Mouse (Mus musculus): ENCODE measurements around the gene Sap25. TPM values are rescaled to one million over a fixed set of nuclear protein-coding genes. Genes with fewer than 3 reads are reported as not detected.
A peak's percentile ranks its signal among the peaks of the same experiment; 100 is the strongest.
"Not testable (repeated sequence)": the region's sequence is repeated elsewhere in the genome, so short reads cannot be mapped to it uniquely, and the experiment has no call there.

Sap25 gene
- polyA plus RNA-seq, 1 experiment: 37.9 TPM

- H3K4me3 ChIP-seq (ENCODE audit: control insufficient read depth, low read depth, low read length): peak overlapping the region; percentile 61
- peaks cover 26% of the 10 kb centered on the region for H3K4me1 ChIP-seq (ENCODE audit: control insufficient read depth, insufficient read depth, low read length)
Measured at GRCm38 (mm10) chr5:137610548-137611244, 30.4 kb upstream of the Sap25 start.

GRCm38 (mm10) chr5:137611245-137611602 is 29.9 kb upstream of the Sap25 start:
- Histone ChIP-seq H3K4me3 (ENCODE audit: control insufficient read depth, low read depth, low read length) (peak overlapping the region; percentile 35), H3K36me3 (ENCODE audit: control insufficient read depth, insufficient read depth, low read length) (no peaks in the 10 kb centered on the region), H3K27ac (ENCODE audit: control insufficient read depth, insufficient read depth, low read depth, low read length) (peak overlapping the region; percentile 80), H3K4me1 (ENCODE audit: control insufficient read depth, insufficient read depth, low read length) (peaks cover 26% of the 10 kb centered on the region), H3K27me3 (ENCODE audit: control insufficient read depth, insufficient read depth, low read length) (no peaks in the 10 kb centered on the region)
- TF ChIP-seq CTCF (IDR thresholded peaks at IDR 0.05; ENCODE audit: control insufficient read depth, insufficient read depth, insufficient replicate concordance, low read depth, low read length) (no peak), POLR2A (IDR thresholded peaks at IDR 0.05; ENCODE audit: control insufficient read depth, low read depth, low read length) (no peak)

More at GRCm38 (mm10) chr5:137610548-137611244, 30.4 kb upstream of the Sap25 start:
- no peak for TF ChIP-seq POLR2A (IDR thresholded peaks at IDR 0.05; ENCODE audit: control insufficient read depth, low read depth, low read length)
- no peak for TF ChIP-seq CTCF (IDR thresholded peaks at IDR 0.05; ENCODE audit: control insufficient read depth, insufficient read depth, insufficient replicate concordance, low read depth, low read length)
- no peaks in the 10 kb centered on the region for H3K27me3 ChIP-seq (ENCODE audit: control insufficient read depth, insufficient read depth, low read length)
- peak overlapping the region; percentile 80 for H3K27ac ChIP-seq (ENCODE audit: control insufficient read depth, insufficient read depth, low read depth, low read length)
- H3K36me3 ChIP-seq (ENCODE audit: control insufficient read depth, insufficient read depth, low read length): no peaks in the 10 kb centered on the region

- no peaks in the 10 kb centered on the region for H3K36me3 ChIP-seq (ENCODE audit: control insufficient read depth, insufficient read depth, low read length)
- peaks cover 23% of the 10 kb centered on the region for H3K4me1 ChIP-seq (ENCODE audit: control insufficient read depth, insufficient read depth, low read length)
- peak overlapping the region; percentile 7 for H3K27ac ChIP-seq (ENCODE audit: control insufficient read depth, insufficient read depth, low read depth, low read length)
- no peaks in the 10 kb centered on the region for H3K27me3 ChIP-seq (ENCODE audit: control insufficient read depth, insufficient read depth, low read length)
- no peak overlapping the region for H3K4me3 ChIP-seq (ENCODE audit: control insufficient read depth, low read depth, low read length)
- TF ChIP-seq CTCF (IDR thresholded peaks at IDR 0.05; ENCODE audit: control insufficient read depth, insufficient read depth, insufficient replicate concordance, low read depth, low read length) (no peak), POLR2A (IDR thresholded peaks at IDR 0.05; ENCODE audit: control insufficient read depth, low read depth, low read length) (no peak; the same call in 1 of the 2 replicates)
Measured at GRCm38 (mm10) chr5:137613076-137613475, 28.1 kb upstream of the Sap25 start.

GRCm38 (mm10) chr5:137613550-137613949 is 27.6 kb upstream of the Sap25 start, which contains the start of gene Pcolce:
TSS of gene Pcolce (minus strand) at chr5:137613784.
- Histone ChIP-seq H3K4me3 (ENCODE audit: control insufficient read depth, low read depth, low read length) (no peak within 1 kb of the TSS), H3K27me3 (ENCODE audit: control insufficient read depth, insufficient read depth, low read length) (no peaks in the 10 kb centered on the region), H3K4me1 (ENCODE audit: control insufficient read depth, insufficient read depth, low read length) (peaks cover 18% of the 10 kb centered on the region), H3K27ac (ENCODE audit: control insufficient read depth, insufficient read depth, low read depth, low read length) (peak within 1 kb of the TSS; percentile 7), H3K36me3 (ENCODE audit: control insufficient read depth, insufficient read depth, low read length) (no peaks in the 10 kb centered on the region)
- no peak for TF ChIP-seq CTCF (IDR thresholded peaks at IDR 0.05; ENCODE audit: control insufficient read depth, insufficient read depth, insufficient replicate concordance, low read depth, low read length)

- H3K36me3 ChIP-seq (ENCODE audit: control insufficient read depth, insufficient read depth, low read length); H3K4me3 ChIP-seq (ENCODE audit: control insufficient read depth, low read depth, low read length); H3K27ac ChIP-seq (ENCODE audit: control insufficient read depth, insufficient read depth, low read depth, low read length); H3K27me3 ChIP-seq (ENCODE audit: control insufficient read depth, insufficient read depth, low read length): not testable (repeated sequence)
- H3K4me1 ChIP-seq (ENCODE audit: control insufficient read depth, insufficient read depth, low read length): peaks cover 11% of the 10 kb centered on the region
Measured at GRCm38 (mm10) chr5:137614921-137615320, 26.2 kb upstream of the Sap25 start.

- H3K4me1 ChIP-seq (ENCODE audit: control insufficient read depth, insufficient read depth, low read length): peaks cover 7% of the 10 kb centered on the region
- H3K4me3 ChIP-seq (ENCODE audit: control insufficient read depth, low read depth, low read length): no peak overlapping the region
- H3K27ac ChIP-seq (ENCODE audit: control insufficient read depth, insufficient read depth, low read depth, low read length): no peak overlapping the region
- H3K27me3 ChIP-seq (ENCODE audit: control insufficient read depth, insufficient read depth, low read length): no peaks in the 10 kb centered on the region
- TF ChIP-seq POLR2A (IDR thresholded peaks at IDR 0.05; ENCODE audit: control insufficient read depth, low read depth, low read length): no peak
- TF ChIP-seq CTCF (IDR thresholded peaks at IDR 0.05; ENCODE audit: control insufficient read depth, insufficient read depth, insufficient replicate concordance, low read depth, low read length): no peak
- no peaks in the 10 kb centered on the region for H3K36me3 ChIP-seq (ENCODE audit: control insufficient read depth, insufficient read depth, low read length)
Measured at GRCm38 (mm10) chr5:137615347-137615746, 25.8 kb upstream of the Sap25 start.

- Histone ChIP-seq H3K36me3 (ENCODE audit: control insufficient read depth, insufficient read depth, low read length) (no peaks in the 10 kb centered on the region), H3K4me3 (ENCODE audit: control insufficient read depth, low read depth, low read length) (peak overlapping the region; percentile 87), H3K4me1 (ENCODE audit: control insufficient read depth, insufficient read depth, low read length) (no peaks in the 10 kb centered on the region; the same call in none of the 2 replicates), H3K27me3 (ENCODE audit: control insufficient read depth, insufficient read depth, low read length) (no peaks in the 10 kb centered on the region), H3K27ac (ENCODE audit: control insufficient read depth, insufficient read depth, low read depth, low read length) (peak overlapping the region; percentile 35; the same call in 1 of the 2 replicates)
- no peak for TF ChIP-seq CTCF (IDR thresholded peaks at IDR 0.05; ENCODE audit: control insufficient read depth, insufficient read depth, insufficient replicate concordance, low read depth, low read length)
- TF ChIP-seq POLR2A (IDR thresholded peaks at IDR 0.05; ENCODE audit: control insufficient read depth, low read depth, low read length): peak; percentile 20; the same call in 1 of the 2 replicates
Measured at GRCm38 (mm10) chr5:137623937-137624530, 17.1 kb upstream of the Sap25 start.

Measured in testis, adult 2 months (tissue).